Mouse (Mus musculus) kidney, adult 2 months (tissue): ENCODE results near the gene Ublcp1. TPM values are rescaled to one million over a fixed set of nuclear protein-coding genes. Genes with fewer than 3 reads are reported as not detected.
A peak's percentile ranks its signal among the peaks of the same experiment; 100 is the strongest.

ENCODE experiments used
- DNase-seq: peaks from one replicate; pipeline ENCODE4 v3.0.0; 2021
- H3K27ac ChIP-seq: fragments of 200-500 bp; 2 replicates; pipeline ENCODE4 v1.5.1; 2012; ENCODE audit warnings: low read depth, low read length, control low read depth, inconsistent platforms; ENCODE audit not compliant: insufficient read depth
- H3K27me3 ChIP-seq: fragments of 200-500 bp; replicated peaks from 2 replicates; pipeline ENCODE4 v1.6.1; 2012; ENCODE audit warnings: mild to moderate bottlenecking, moderate library complexity, low read length, inconsistent platforms; ENCODE audit not compliant: control insufficient read depth, insufficient read depth
- H3K36me3 ChIP-seq: fragments of 200-500 bp; 2 replicates; pipeline ENCODE4 v1.6.1; 2012; ENCODE audit warnings: mild to moderate bottlenecking, moderate library complexity, low read length, inconsistent platforms; ENCODE audit not compliant: control insufficient read depth, insufficient read depth
- H3K4me1 ChIP-seq: fragments of 200-500 bp; 2 replicates; pipeline ENCODE4 v1.6.1; 2011; ENCODE audit warnings: low read length; ENCODE audit not compliant: control insufficient read depth, insufficient read depth
- H3K4me3 ChIP-seq: fragments of 200-500 bp; 2 replicates; pipeline ENCODE4 v1.5.1; 2011; ENCODE audit warnings: mild to moderate bottlenecking, low read depth, low read length, control low read depth; ENCODE audit not compliant: insufficient read depth
- CTCF ChIP-seq: fragments of 200-500 bp; conservative IDR thresholded peaks from 2 replicates; pipeline ENCODE4 v1.5.1; 2011; ENCODE audit warnings: low read depth, mild to moderate bottlenecking, control low read depth, low read length, moderate library complexity, mixed read lengths; ENCODE audit not compliant: insufficient read depth, insufficient read length
- POLR2A ChIP-seq: fragments of 200-500 bp; IDR thresholded peaks from one replicate; pipeline ENCODE4 v1.6.1; 2011; ENCODE audit warnings: low read depth, low read length, control low read depth
- WGBS: fragments of 180-500 bp; shearing (Covaris S2); methylation state at CpG from one replicate; pipeline ENCODE4 v1.1.7; 2018; 5-methylcytosine and 5-hydroxymethylcytosine counted together
- polyA plus RNA-seq: library from polyadenylated mRNA; depleted of rRNA; stranded (reverse); fragments of >200 nt; gene quantifications from 2 replicates; pipeline ENCODE4 v1.2.3, GENCODE M21; 2012

Ublcp1 gene
- polyA plus RNA-seq, 1 experiment = 18.7 TPM

GRCm38 (mm10) chr11:44422337-44423111, 47.8 kb downstream of the Ublcp1 start:
- peaks cover 1% of the 10 kb centered on the region; the same call in 1 of the 2 replicates for H3K4me1 ChIP-seq
- no peak overlapping the region for H3K4me3 ChIP-seq
- no peak for TF ChIP-seq POLR2A
- WGBS = 68% methylated on average over 10 of the region's 10 CpGs
- H3K27ac ChIP-seq = no peak overlapping the region
- H3K36me3 ChIP-seq = no peaks in the 10 kb centered on the region
- H3K27me3 ChIP-seq = no peaks in the 10 kb centered on the region
- DNase-seq = no peak

GRCm38 (mm10) chr11:44417403-44417802, 52.9 kb downstream of the Ublcp1 start:
- DNase-seq = no peak
- Histone ChIP-seq H3K27ac (no peak overlapping the region), H3K4me1 (peaks cover 4% of the 10 kb centered on the region; the same call in 1 of the 2 replicates), H3K36me3 (no peaks in the 10 kb centered on the region), H3K4me3 (no peak overlapping the region), H3K27me3 (no peaks in the 10 kb centered on the region)
- WGBS = 73% methylated on average over 1 of the region's 1 CpGs
- TF ChIP-seq CTCF (no peak), POLR2A (no peak)

- no peak overlapping the region for H3K4me3 ChIP-seq
- 81% methylated on average over 3 of the region's 3 CpGs for WGBS
- H3K27me3 ChIP-seq = no peaks in the 10 kb centered on the region
- DNase-seq = no peak
- TF ChIP-seq CTCF = no peak
- TF ChIP-seq POLR2A = no peak
- H3K4me1 ChIP-seq = peaks cover 4% of the 10 kb centered on the region; the same call in 1 of the 2 replicates
- no peak overlapping the region for H3K27ac ChIP-seq
- no peaks in the 10 kb centered on the region for H3K36me3 ChIP-seq
Observed at GRCm38 (mm10) chr11:44414605-44415004, 55.7 kb downstream of the Ublcp1 start.

GRCm38 (mm10) chr11:44413371-44413770, 56.9 kb downstream of the Ublcp1 start:
- no peak for DNase-seq
- WGBS = 94% methylated on average over 3 of the region's 3 CpGs

DNA sequence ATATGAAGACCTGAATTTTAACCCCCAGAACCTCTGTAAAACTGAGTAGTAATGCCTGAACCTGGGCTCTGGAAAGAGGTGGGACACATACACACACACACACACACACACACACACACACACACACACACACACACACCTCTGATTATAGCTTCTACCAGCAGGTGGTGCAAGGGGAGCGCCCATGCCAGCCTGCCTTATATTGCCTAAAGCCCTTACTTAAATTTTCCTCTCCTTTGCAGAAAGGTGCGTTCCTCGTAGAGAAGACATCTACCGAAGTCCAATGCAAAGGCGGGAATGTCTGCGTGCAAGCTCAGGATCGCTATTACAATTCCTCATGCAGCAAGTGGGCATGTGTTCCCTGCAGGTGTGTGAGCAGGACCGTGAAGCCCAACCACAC, 58.0 kb downstream of the Ublcp1 start:
- Histone ChIP-seq H3K27me3 (no peaks in the 10 kb centered on the region), H3K27ac (no peak overlapping the region), H3K4me3 (no peak overlapping the region), H3K4me1 (no peaks in the 10 kb centered on the region), H3K36me3 (no peaks in the 10 kb centered on the region)
- 62% methylated on average over 8 of the region's 8 CpGs for WGBS
- TF ChIP-seq POLR2A = no peak
- peak; percentile 43; the same call in 1 of the 2 replicates for TF ChIP-seq CTCF
- DNase-seq = peak; percentile 11

More at GRCm38 (mm10) chr11:44413371-44413770, 56.9 kb downstream of the Ublcp1 start:
- no peak for TF ChIP-seq POLR2A
- TF ChIP-seq CTCF = no peak
- H3K27ac ChIP-seq = no peak overlapping the region
- peaks cover 4% of the 10 kb centered on the region; the same call in 1 of the 2 replicates for H3K4me1 ChIP-seq
- no peaks in the 10 kb centered on the region for H3K36me3 ChIP-seq
- no peak overlapping the region for H3K4me3 ChIP-seq
- H3K27me3 ChIP-seq = no peaks in the 10 kb centered on the region

GRCm38 (mm10) chr11:44410413-44410812, 59.9 kb downstream of the Ublcp1 start:
- 50% methylated on average over 3 of the region's 3 CpGs for WGBS
- TF ChIP-seq CTCF = no peak
- TF ChIP-seq POLR2A = no peak
- no peak for DNase-seq
- no peak overlapping the region for H3K4me3 ChIP-seq
- no peak overlapping the region for H3K27ac ChIP-seq
- H3K4me1 ChIP-seq = no peaks in the 10 kb centered on the region; the same call in 1 of the 2 replicates
- H3K36me3 ChIP-seq = no peaks in the 10 kb centered on the region
- H3K27me3 ChIP-seq = no peaks in the 10 kb centered on the region

- WGBS = 27% methylated on average over 5 of the region's 5 CpGs
- Histone ChIP-seq H3K4me1 (no peaks in the 10 kb centered on the region; the same call in 1 of the 2 replicates), H3K27ac (no peak overlapping the region), H3K36me3 (no peaks in the 10 kb centered on the region), H3K4me3 (no peak overlapping the region), H3K27me3 (no peaks in the 10 kb centered on the region)
- peak; percentile 10 for DNase-seq
- TF ChIP-seq CTCF (no peak), POLR2A (no peak)
Observed at GRCm38 (mm10) chr11:44408626-44409025, 61.7 kb downstream of the Ublcp1 start.
